Mouse (Mus musculus): ENCODE data around the gene Cacna2d2.
A peak's percentile ranks its signal among the peaks of the same experiment; 100 is the strongest.

The Cacna2d2 gene

GRCm38 (mm10) chr9:107496359-107496758, 96.9 kb downstream of the Cacna2d2 start:
- DNase-seq (ENCODE audit: low spot score), result no peak

- DNase-seq (ENCODE audit: low spot score), result no peak
Observed at GRCm38 (mm10) chr9:107500708-107501286, 101.4 kb downstream of the Cacna2d2 start.

- no peak for DNase-seq (ENCODE audit: low spot score)
Observed at GRCm38 (mm10) chr9:107502131-107502846, 102.9 kb downstream of the Cacna2d2 start.

- DNase-seq (ENCODE audit: low spot score), result no peak
Observed at GRCm38 (mm10) chr9:107504662-107505537, 105.5 kb downstream of the Cacna2d2 start.

GRCm38 (mm10) chr9:107508266-107508665, 108.9 kb downstream of the Cacna2d2 start:
- no peak for DNase-seq (ENCODE audit: low spot score)

GRCm38 (mm10) chr9:107510384-107511100, 111.1 kb downstream of the Cacna2d2 start:
- DNase-seq (ENCODE audit: low spot score), result no peak

GRCm38 (mm10) chr9:107511436-107511835, 112.0 kb downstream of the Cacna2d2 start:
- no peak for DNase-seq (ENCODE audit: low spot score)

- no peak for DNase-seq (ENCODE audit: low spot score)
Observed at GRCm38 (mm10) chr9:107512326-107512725, 112.9 kb downstream of the Cacna2d2 start.

- peak; percentile 86 for DNase-seq (ENCODE audit: low spot score)
Observed at GRCm38 (mm10) chr9:107514303-107514955, 115.0 kb downstream of the Cacna2d2 start.

- no peak for DNase-seq (ENCODE audit: low spot score)
Observed at GRCm38 (mm10) chr9:107520331-107520730, 120.9 kb downstream of the Cacna2d2 start.

GRCm38 (mm10) chr9:107521190-107521589, 121.8 kb downstream of the Cacna2d2 start:
- DNase-seq (ENCODE audit: low spot score), result no peak

GRCm38 (mm10) chr9:107521711-107522399, 122.4 kb downstream of the Cacna2d2 start:
- DNase-seq (ENCODE audit: low spot score), result peak; percentile 43

GRCm38 (mm10) chr9:107522400-107522711, 122.9 kb downstream of the Cacna2d2 start:
- no peak for DNase-seq (ENCODE audit: low spot score)

GRCm38 (mm10) chr9:107526198-107527026, 127.0 kb downstream of the Cacna2d2 start:
- peak; percentile 86 for DNase-seq (ENCODE audit: low spot score)

- peak; percentile 96 for DNase-seq (ENCODE audit: low spot score)
Observed at GRCm38 (mm10) chr9:107533791-107534407, 134.5 kb downstream of the Cacna2d2 start, which contains the start of gene Tmem115. TSS of gene Tmem115 (plus strand) at chr9:107533945.

GRCm38 (mm10) chr9:107534408-107535202, 135.2 kb downstream of the Cacna2d2 start:
- DNase-seq (ENCODE audit: low spot score), result no peak

- DNase-seq (ENCODE audit: low spot score), result no peak
Observed at GRCm38 (mm10) chr9:107538231-107538630, 138.8 kb downstream of the Cacna2d2 start.

GRCm38 (mm10) chr9:107538711-107539110, 139.3 kb downstream of the Cacna2d2 start:
- no peak for DNase-seq (ENCODE audit: low spot score)

- no peak for DNase-seq (ENCODE audit: low spot score)
Observed at GRCm38 (mm10) chr9:107539940-107540339, 140.5 kb downstream of the Cacna2d2 start.
